Mouse (Mus musculus): ENCODE measurements around the gene Hddc3.

DNA sequence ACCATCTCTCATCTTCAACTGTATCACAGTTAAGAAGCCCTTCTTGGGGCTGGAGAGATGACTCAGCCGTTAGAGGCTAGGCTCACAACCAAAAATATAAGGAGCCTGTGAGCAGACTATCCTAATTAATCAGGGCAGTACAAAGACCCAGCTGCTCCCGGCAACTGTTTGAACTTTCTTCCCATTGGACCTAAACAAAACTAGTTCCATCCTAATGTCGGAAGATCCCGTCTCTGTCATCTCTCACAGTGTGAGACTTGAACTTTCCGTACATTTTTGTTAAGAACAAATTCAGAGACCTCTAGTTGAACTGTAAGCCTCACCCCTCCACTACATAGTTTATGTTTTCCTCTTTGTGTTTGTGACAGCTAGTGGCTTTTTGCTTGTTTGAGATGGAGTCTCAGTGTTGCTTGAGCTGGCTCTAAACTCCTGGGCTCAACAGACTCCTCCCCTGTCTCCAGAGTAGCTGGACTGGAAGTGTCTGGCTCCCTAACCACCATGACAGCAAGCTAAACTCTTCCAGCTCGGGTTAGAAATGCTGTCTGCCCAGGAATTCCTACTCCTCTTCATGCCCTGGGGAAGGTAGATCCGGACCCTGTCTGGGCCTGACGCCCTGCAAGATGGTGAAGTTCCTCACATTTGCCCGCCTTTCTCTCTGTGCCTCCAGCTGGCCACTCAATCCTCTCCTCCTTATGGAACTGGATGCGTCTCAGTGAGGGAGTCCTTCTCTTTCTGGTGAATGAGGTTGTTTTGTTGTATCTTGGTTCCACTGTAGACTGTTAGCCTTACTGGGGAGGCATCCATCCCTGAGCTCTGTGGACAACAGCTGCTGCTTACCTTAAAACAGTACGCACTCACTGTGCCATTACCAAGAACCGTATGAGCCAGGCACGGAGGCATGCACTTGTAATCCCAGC is 5.0 kb downstream of the Hddc3 start:
- TF ChIP-seq CTCF (conservative IDR thresholded peaks at IDR 0.05; ENCODE audit: low read length) (no peak), NANOG (IDR thresholded peaks at IDR 0.05; ENCODE audit: borderline replicate concordance, low read length) (no peak), POU5F1 (IDR thresholded peaks at IDR 0.05; ENCODE audit: borderline replicate concordance, low read length) (no peak)
